Mouse (Mus musculus): ENCODE data around the gene Kremen1.

DNA sequence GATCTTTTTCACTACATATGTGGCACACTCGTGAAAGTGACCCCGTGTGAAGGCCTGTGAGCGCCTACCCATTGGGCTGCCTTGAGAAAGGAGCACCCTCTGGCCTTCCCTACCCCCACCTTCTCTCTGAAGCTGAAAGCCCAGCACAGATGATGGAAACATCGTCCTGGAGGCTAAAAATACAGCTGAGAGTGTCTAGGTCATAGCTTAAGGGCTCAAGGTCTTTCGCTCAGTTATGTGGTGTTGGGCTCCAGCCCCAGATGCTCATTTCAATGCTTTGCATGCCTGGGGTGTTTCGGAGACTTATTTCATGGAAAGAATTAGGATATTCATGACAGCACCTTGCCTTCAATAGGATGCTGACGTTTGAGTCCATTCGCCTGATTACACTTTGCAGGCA is 4.4 kb upstream of the Kremen1 start:
- TF ChIP-seq RAD21 (IDR thresholded peaks at IDR 0.05; ENCODE audit: low read depth, low read length) (no peak), POLR2A (IDR thresholded peaks at IDR 0.05; ENCODE audit: control insufficient read depth in 1 of 2, insufficient read depth in 1 of 2, low read depth in 1 of 2, low read length in 2 of 2, poor library complexity in 1 of 2) (no peak), KAT2A (conservative IDR thresholded peaks at IDR 0.05; ENCODE audit: low read depth, low read length) (no peak), ZMIZ1 (IDR thresholded peaks at IDR 0.05; ENCODE audit: low read depth, low read length) (no peak), CTCF (IDR thresholded peaks at IDR 0.05 in 2 of 3, conservative IDR thresholded peaks at IDR 0.05 in 1 of 3; ENCODE audit: control insufficient read depth in 1 of 3, insufficient read depth in 1 of 3, low read depth in 2 of 3, low read length in 3 of 3, poor library complexity in 1 of 3, severe bottlenecking in 1 of 3) (no peak), BHLHE40 (IDR thresholded peaks at IDR 0.05; ENCODE audit: borderline replicate concordance, low read depth, low read length) (no peak), MEF2A (IDR thresholded peaks at IDR 0.05; ENCODE audit: extremely low read depth, insufficient replicate concordance, low read depth, low read length, poor library complexity, severe bottlenecking) (no peak), E2F4 (IDR thresholded peaks at IDR 0.05; ENCODE audit: borderline replicate concordance, low read depth, low read length) (no peak), EP300 (IDR thresholded peaks at IDR 0.05; ENCODE audit: low read depth in 1 of 2, low read length in 2 of 2) (no peak), USF1 (IDR thresholded peaks at IDR 0.05; ENCODE audit: low read depth, low read length) (no peak), MYB (IDR thresholded peaks at IDR 0.05; ENCODE audit: low read depth, low read length) (no peak), HCFC1 (IDR thresholded peaks at IDR 0.05; ENCODE audit: low read depth, low read length) (no peak)
